Mouse (Mus musculus) C2C12 (cell line): ENCODE data around the gene Aqp8.

Source experiments
- CTCF ChIP-seq: IDR thresholded peaks from one replicate; pipeline ENCODE4 v1.5.1; 2011; ENCODE audit not compliant: control insufficient read depth, insufficient read depth, insufficient read length
- MYOG ChIP-seq: IDR thresholded peaks from one replicate; pipeline ENCODE4 v1.6.1; 2011; ENCODE audit not compliant: control insufficient read depth, insufficient read length; ENCODE audit errors: extremely low read depth
- USF1 ChIP-seq: IDR thresholded peaks from one replicate; pipeline ENCODE4 v1.6.1; 2011; ENCODE audit warnings: low read depth, mild to moderate bottlenecking, control low read depth, moderate library complexity

- TF ChIP-seq CTCF (no peak), USF1 (no peak), MYOG (no peak)
Observed at GRCm38 (mm10) chr7:123499481-123500238, 37.6 kb downstream of the Aqp8 start.
